Mouse (Mus musculus) lung, adult 2 months (tissue): Measurements from ENCODE around the gene Fabp3.

Source experiments
- CTCF ChIP-seq: fragments of 200-500 bp; IDR thresholded peaks from 2 replicates; pipeline ENCODE4 v1.5.1; 2011; ENCODE audit warnings: mild to moderate bottlenecking, low read length, control low read depth; ENCODE audit not compliant: insufficient read depth
- POLR2A ChIP-seq: fragments of 200-500 bp; IDR thresholded peaks from 2 replicates; pipeline ENCODE4 v1.6.1; 2011; ENCODE audit warnings: low read depth, mild to moderate bottlenecking, control low read depth, low read length, borderline replicate concordance; ENCODE audit errors: extremely low read depth

- no peak for TF ChIP-seq POLR2A
- no peak for TF ChIP-seq CTCF
Measured at GRCm38 (mm10) chr4:130352588-130352987, 44.2 kb downstream of the Fabp3 start.
